In genomic region chr3:7134714-7135113, GRCm38 (mm10) we compare ENCODE assay signal across 17 mouse cellular contexts.
"Had no signal": no experiment of that assay in that cellular context is flagged by ENCODE, and none has a peak within 500 bp of the region (broad histone marks: within the 10 kb centered on the region; RNA-seq: fewer than 3 reads in every experiment).

No protein-coding gene starts in this region.

- DNase-seq: forebrain, postnatal 0 days; gastrocnemius, postnatal 14 days; gastrocnemius, postnatal 36 days; heart, adult 2 months; heart, postnatal 10 days; heart, postnatal 4 days; kidney, adult 18-20 months; kidney, adult 8-10 months; kidney, postnatal 10 days; kidney, postnatal 25 days; kidney, postnatal 4 days; liver; liver, embryonic 13.5 days had no signal

- ATAC-seq: forebrain, postnatal 0 days; hindbrain, embryonic 16.5 days; inflammation-experienced regulatory T-cells, adult 6 months; intestine, embryonic 15.5 days; intestine, postnatal 0 days had no signal
